Mouse (Mus musculus) lung, adult 18-20 months (tissue): Measurements from ENCODE around the gene Dapp1.
A peak's percentile ranks its signal among the peaks of the same experiment; 100 is the strongest.
"Not testable (repeated sequence)": the region's sequence is repeated elsewhere in the genome, so short reads cannot be mapped to it uniquely, and the experiment has no call there.

Experiments
- DNase-seq, 2 experiments: peaks; one replicate each; pipeline ENCODE4 v3.0.0; 2022; ENCODE audit warnings: mixed read lengths in 2 of 2

The Dapp1 gene

GRCm38 (mm10) chr3:137918172-137918931 lies 63.0 kb downstream of the Dapp1 start, which contains the start of gene Lamtor3:
Gene Lamtor3, plus strand, starts transcription at chr3:137918506.
- peak; percentile 85 to 89 for DNase-seq

DNA sequence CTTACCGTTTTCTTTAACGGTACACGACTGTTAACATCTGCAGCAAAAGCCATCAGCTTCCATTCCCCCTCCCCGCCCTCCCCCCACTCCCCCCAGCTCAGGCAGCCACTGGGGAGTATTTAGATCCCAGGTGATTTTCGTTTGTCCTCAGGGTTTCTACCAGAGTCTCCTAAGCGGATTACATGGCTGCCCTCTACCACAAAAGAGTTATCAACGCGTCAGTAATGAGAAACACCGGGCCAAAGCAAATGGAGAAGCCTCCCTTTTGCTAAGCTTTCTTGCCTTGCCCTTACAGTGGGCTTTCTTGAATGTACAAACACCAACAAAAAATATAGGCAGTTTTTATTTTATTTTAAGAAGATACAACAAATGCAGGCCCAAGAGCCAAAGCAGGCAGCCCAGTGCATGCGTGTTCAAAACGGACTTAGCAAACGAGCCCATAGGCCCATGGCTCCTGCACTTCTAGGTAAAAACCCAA lies 63.6 kb downstream of the Dapp1 start:
- DNase-seq, result no peak

GRCm38 (mm10) chr3:137914567-137914966 lies 66.8 kb downstream of the Dapp1 start:
- DNase-seq, result not testable (repeated sequence)

DNA sequence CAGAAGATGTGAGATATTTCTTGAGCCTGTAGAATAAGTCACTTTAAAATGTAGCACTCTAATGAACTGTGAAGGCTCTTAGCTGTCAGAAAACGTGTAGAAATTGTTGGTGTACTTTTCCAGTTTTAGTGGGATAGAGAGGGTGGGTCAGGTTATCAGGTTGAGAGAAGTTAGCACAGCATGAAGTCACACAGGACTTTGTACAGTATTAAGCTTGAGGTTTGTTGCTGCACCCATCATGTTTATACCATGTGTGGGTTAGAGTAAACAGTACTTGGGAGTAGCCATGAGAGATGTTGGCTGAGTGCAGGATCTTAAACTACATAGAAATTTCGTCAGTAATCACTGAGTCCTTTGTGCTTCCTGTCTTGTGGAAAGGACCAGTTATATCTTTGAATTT lies 68.3 kb downstream of the Dapp1 start:
- DNase-seq, result no peak

- peak; percentile 30 to 39 for DNase-seq
Observed at GRCm38 (mm10) chr3:137900149-137900548, 81.2 kb downstream of the Dapp1 start.

DNA sequence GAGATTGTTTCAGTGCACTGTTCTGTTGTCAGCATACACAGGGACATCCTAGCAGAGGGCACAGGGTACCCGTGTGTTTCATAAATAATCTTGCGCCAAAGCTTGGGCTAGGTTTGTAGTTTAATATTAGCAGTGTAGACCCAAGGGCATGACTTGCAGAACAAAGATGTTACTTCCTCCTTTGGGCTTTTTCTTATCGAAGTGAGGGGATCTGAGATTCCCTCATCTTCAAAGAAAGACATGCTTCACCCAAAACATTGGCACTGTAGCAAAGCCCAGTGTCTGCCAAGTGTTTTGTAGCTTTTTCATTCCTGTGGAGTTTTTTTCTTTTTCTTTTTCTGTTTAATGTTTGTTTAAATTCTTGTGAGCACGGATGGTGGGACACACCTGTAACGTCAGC lies 83.7 kb downstream of the Dapp1 start:
- DNase-seq, result no peak

DNA sequence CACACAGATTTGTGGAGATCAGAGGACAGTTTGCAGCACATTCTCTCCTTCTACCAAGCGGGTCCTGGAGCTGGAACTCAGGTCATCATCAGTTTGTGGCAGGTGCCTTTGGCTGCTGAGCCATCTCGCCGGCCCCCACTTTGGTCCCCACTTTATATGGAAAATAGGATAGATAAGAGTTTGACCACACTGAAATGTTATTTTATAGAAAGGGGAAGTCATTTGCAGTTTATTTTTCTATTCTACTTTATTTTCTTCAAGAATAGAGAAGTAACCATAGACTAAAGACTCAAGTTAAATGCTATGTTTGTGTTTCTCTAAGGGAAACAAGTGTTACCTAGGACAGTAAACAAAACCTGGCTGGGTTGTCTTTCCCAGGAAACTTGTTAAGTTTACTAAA lies 84.5 kb downstream of the Dapp1 start:
- DNase-seq, result no peak

DNA sequence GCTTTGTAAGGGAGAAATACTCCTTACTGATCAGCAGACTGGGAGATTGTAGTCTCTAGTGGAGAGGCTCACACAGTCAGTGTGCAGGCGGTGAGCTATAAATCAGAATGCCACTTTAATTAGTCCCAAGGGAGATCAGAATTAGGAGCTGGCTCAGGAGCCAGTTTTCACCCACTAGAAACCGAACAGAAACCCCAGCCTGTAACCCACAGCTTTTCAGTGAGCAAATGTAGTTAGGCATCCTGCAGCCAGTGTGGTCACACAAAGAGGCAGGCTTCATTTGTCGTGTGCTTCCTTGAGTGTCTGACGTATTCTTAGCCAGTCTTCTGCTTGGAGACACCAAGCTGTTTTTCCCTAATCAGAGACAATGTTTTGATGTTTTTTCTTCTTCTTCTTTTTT lies 85.0 kb downstream of the Dapp1 start:
- DNase-seq, result no peak

- DNase-seq, result no peak
Observed at GRCm38 (mm10) chr3:137895196-137895595, 86.1 kb downstream of the Dapp1 start.

DNA sequence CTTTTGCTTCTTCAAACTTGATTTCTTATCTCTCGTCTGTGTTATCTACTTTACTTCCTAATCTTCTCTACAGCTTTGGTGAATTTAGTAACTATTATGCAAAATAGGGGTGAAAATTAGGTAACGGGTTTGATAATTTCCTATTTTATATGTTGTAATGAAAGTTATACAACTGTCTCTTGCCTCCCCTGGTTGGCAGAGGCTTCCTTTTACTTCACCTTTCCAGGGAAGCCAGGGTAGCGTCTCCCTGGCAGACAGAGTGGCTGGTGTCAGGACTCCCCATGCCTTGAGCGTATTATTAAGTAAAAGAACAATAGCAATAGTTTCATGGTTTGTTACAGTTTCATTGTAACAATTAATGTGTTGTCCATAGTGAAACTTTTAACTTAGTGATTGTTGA lies 87.6 kb downstream of the Dapp1 start:
- no peak for DNase-seq

DNA sequence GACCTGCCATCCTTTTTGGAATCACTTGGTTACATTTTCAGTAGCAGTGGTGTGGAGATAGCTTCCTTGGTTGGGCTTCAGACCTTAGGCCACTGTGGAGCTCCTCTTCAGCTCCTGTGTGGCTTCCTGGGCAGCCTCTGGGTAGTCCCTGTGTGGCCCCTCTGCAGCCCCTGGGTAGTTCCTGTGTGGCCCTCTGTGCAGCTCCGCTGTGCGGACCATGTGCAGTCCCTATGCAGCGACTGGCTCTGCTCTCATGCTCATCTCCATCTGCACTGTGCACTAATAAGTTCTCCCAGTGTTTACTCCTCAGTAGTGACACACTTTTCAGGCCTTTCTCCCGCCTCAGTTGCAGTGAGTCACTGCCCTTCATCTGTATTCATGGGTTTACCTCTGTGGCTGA lies 89.2 kb downstream of the Dapp1 start:
- DNase-seq, result no peak

DNA sequence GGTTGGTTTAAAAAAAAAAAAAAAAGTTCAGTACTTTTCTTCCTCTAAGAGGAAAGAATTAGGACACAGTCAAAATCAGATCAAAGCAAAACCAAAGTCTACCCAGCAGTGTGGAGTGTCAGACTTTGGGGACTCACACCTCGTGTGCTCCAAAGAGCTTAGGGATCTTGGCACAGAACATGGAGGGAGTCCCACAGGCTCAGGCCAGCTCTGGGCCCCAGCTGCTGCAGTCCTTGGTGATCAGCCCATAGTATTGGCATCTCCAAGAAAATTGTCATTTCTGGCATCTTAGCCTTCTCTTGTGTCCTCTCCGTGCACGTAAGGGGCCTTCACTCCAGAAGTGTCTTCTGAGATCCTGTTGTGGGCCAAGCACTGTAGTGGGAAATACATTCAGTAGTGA lies 90.3 kb downstream of the Dapp1 start:
- DNase-seq, result no peak

- no peak for DNase-seq
Observed at GRCm38 (mm10) chr3:137887961-137888360, 93.4 kb downstream of the Dapp1 start.

DNA sequence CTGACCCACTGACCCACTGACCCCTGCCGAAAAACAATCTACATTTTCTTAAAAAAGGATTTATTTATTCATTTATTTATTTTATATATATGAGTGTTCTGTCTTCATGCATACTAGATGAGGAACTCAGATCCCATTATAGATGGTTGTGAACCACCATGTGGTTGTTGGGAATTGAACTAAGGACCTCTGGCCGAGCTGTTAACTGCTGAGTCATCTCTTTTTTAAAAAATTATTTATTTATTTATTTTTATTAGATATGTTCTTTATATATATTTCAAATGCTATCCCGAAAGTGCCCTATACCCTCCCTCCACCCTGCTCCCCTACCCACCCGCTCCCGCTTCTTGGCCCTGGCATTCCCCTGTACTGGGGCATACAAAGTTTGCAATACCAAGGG lies 100.3 kb downstream of the Dapp1 start:
- DNase-seq, result no peak
